Mouse (Mus musculus) myocyte (in vitro differentiated cells): ENCODE measurements around the gene Hs1bp3.

Experiments
- E2F4 ChIP-seq: IDR thresholded peaks from one replicate; pipeline ENCODE4 v1.6.1; 2011; ENCODE audit warnings: mild to moderate bottlenecking, control low read depth, moderate library complexity; ENCODE audit not compliant: insufficient read depth
- MAX ChIP-seq: IDR thresholded peaks from one replicate; pipeline ENCODE4 v1.6.1; 2011; ENCODE audit warnings: low read depth, mild to moderate bottlenecking, control low read depth
- MYOG ChIP-seq, 3 experiments: IDR thresholded peaks; one replicate each; pipeline ENCODE4 v1.6.1; 2011; ENCODE audit warnings: control low read depth in 2 of 3, low read depth in 2 of 3, mild to moderate bottlenecking in 2 of 3; ENCODE audit not compliant: insufficient read length in 2 of 3, control insufficient read depth in 1 of 3, insufficient read depth in 1 of 3
- POLR2A ChIP-seq: IDR thresholded peaks from one replicate; pipeline ENCODE4 v1.6.1; 2011; ENCODE audit warnings: low read depth, mild to moderate bottlenecking, control low read depth, moderate library complexity; ENCODE audit not compliant: insufficient read length
- POLR2AphosphoS2 ChIP-seq: IDR thresholded peaks from one replicate; pipeline ENCODE4 v1.6.1; 2011; ENCODE audit warnings: low read depth, control low read depth; ENCODE audit not compliant: insufficient read length
- REST ChIP-seq: IDR thresholded peaks from one replicate; pipeline ENCODE4 v1.6.1; 2011; ENCODE audit warnings: mild to moderate bottlenecking, control low read depth, moderate library complexity; ENCODE audit not compliant: insufficient read depth, insufficient read length
- SRF ChIP-seq: IDR thresholded peaks from one replicate; pipeline ENCODE4 v1.6.1; 2011; ENCODE audit warnings: low read depth; ENCODE audit not compliant: control insufficient read depth, insufficient read length
- TCF12 ChIP-seq: IDR thresholded peaks from one replicate; pipeline ENCODE4 v1.6.1; 2011; ENCODE audit warnings: mild to moderate bottlenecking, control low read depth; ENCODE audit not compliant: poor library complexity, insufficient read depth, severe bottlenecking
- TCF3 ChIP-seq: IDR thresholded peaks from one replicate; pipeline ENCODE4 v1.6.1; 2011; ENCODE audit warnings: low read depth, control low read depth; ENCODE audit not compliant: insufficient read length
- USF1 ChIP-seq: IDR thresholded peaks from one replicate; pipeline ENCODE4 v1.6.1; 2011; ENCODE audit warnings: low read depth, mild to moderate bottlenecking, control low read depth, moderate library complexity

- no peak for TF ChIP-seq MAX
- TF ChIP-seq POLR2AphosphoS2, result no peak
- TF ChIP-seq E2F4, result no peak
- TF ChIP-seq REST, result no peak
- TF ChIP-seq MYOG (IDR thresholded peaks at IDR 0.05; ENCODE audit: control insufficient read depth in 1 of 3, insufficient read depth in 1 of 3, insufficient read length in 2 of 3, low read depth in 2 of 3), result no peak
- no peak for TF ChIP-seq POLR2A
- no peak for TF ChIP-seq TCF3
- no peak for TF ChIP-seq TCF12
- no peak for TF ChIP-seq SRF
- no peak for TF ChIP-seq USF1
Observed at GRCm38 (mm10) chr12:8362400-8362799, 49.2 kb downstream of the Hs1bp3 start.
